Comparison of ENCODE assay signal across 9 mouse cellular contexts in genomic region chr5:110362813-110363178, GRCm38 (mm10). TPM values are rescaled to one million over a fixed set of nuclear protein-coding genes. Genes with fewer than 3 reads are reported as not detected.
DNase-seq lines count a peak whose midpoint lies in the region; ATAC-seq and TF ChIP-seq lines count a peak whose summit lies in the region.
"Had no signal": no experiment of that assay in that cellular context is flagged by ENCODE, and none has a peak within 500 bp of the region (broad histone marks: within the 10 kb centered on the region; RNA-seq: fewer than 3 reads in every experiment).

No protein-coding gene starts in this region.

- 0 out of 2 replicates have a peak, but pooled peaks cover 4% of the 10 kb centered on the region for H3K9me3 ChIP-seq in heart, embryonic 12.5 days (replicated peaks)
- no peaks in the 10 kb centered on the region for H3K9me3 ChIP-seq in ES-E14 (ENCODE audit: control insufficient read depth, insufficient read depth, low read depth, low read length)
- no peaks in the 10 kb centered on the region for H3K9me3 ChIP-seq in forebrain, postnatal 0 days (ENCODE audit: low read length)
- no peaks in the 10 kb centered on the region for H3K9me3 ChIP-seq in liver, postnatal 0 days (ENCODE audit: low read length)

- H3K4me2 ChIP-seq in heart, embryonic 12.5 days = peak overlapping the region; percentile 90
- H3K4me2 ChIP-seq in forebrain, postnatal 0 days (ENCODE audit: low read depth) = peak overlapping the region; percentile 72
- H3K4me2 ChIP-seq in liver, postnatal 0 days (ENCODE audit: low read depth, low read length) = peak overlapping the region; percentile 81

- TF ChIP-seq CTCF in forebrain, postnatal 0 days (IDR thresholded peaks at IDR 0.05; ENCODE audit: low read depth) = no peak
- TF ChIP-seq CTCF in liver, postnatal 0 days (IDR thresholded peaks at IDR 0.05; ENCODE audit: low read depth) = no peak

- 1% methylated on average over 28 of the region's 28 CpGs for WGBS in heart, embryonic 12.5 days
- WGBS in forebrain, postnatal 0 days = 5% methylated on average over 28 of the region's 28 CpGs
- 1% methylated on average over 28 of the region's 28 CpGs for WGBS in liver, postnatal 0 days (ENCODE audit: insufficient replicate concordance)

- peak overlapping the region; percentile 68 for H3K9ac ChIP-seq in heart, embryonic 12.5 days
- peak overlapping the region; percentile 71 for H3K9ac ChIP-seq in ES-E14 (ENCODE audit: insufficient read depth, low read depth, low read length, poor library complexity, severe bottlenecking)
- H3K9ac ChIP-seq in forebrain, postnatal 0 days = no peak overlapping the region
- no peak overlapping the region for H3K9ac ChIP-seq in liver, postnatal 0 days (replicated peaks)

- peaks cover 6% of the 10 kb centered on the region; the same call in 1 of the 2 replicates for H3K4me1 ChIP-seq in heart, embryonic 12.5 days (replicated peaks)
- H3K4me1 ChIP-seq in ES-E14 (ENCODE audit: control insufficient read depth in 2 of 2, insufficient read depth in 2 of 2, low read length in 2 of 2, poor library complexity in 1 of 2) = peaks cover 0 to 13% of the 10 kb centered on the region in 2 experiments; a peak in 2 of 4 replicates
- no peaks in the 10 kb centered on the region for H3K4me1 ChIP-seq in forebrain, postnatal 0 days (ENCODE audit: insufficient read depth)
- peaks cover 5% of the 10 kb centered on the region; the same call in 1 of the 2 replicates for H3K4me1 ChIP-seq in liver, postnatal 0 days (ENCODE audit: insufficient read depth)

- DNase-seq in heart, postnatal 10 days = no peak
- no peak for DNase-seq in ES-E14 (ENCODE audit: low read depth, low spot score)
- no peak for DNase-seq in forebrain, postnatal 0 days
- no peak for DNase-seq in liver, postnatal 0 days
- no peak for DNase-seq in urinary bladder, adult 2 months (ENCODE audit: low spot score)
- DNase-seq in cerebellum, adult 18-20 months = no peak

- ATAC-seq in heart, embryonic 12.5 days (ENCODE audit: insufficient number of reproducible peaks, low FRiP score) = peak; percentile 33; the same call in 1 of the 2 replicates
- peak; percentile 58; the same call in 1 of the 2 replicates for ATAC-seq in forebrain, postnatal 0 days
- ATAC-seq in liver, postnatal 0 days = peak; percentile 38
- no peak for ATAC-seq in granulocyte monocyte progenitor cell, adult 5-6 weeks (replicated peaks; ENCODE audit: poor library complexity, severe bottlenecking)

- TF ChIP-seq EP300 in liver, postnatal 0 days (IDR thresholded peaks at IDR 0.05; ENCODE audit: low read depth) = no peak

- in situ Hi-C loops in ES-E14 (cut with MboI; ENCODE audit: low sequenced_read_pairs in 2 of 2, unreplicated experiment in 2 of 2) = no loop called here

- intact Hi-C loops in heart, postnatal 10 days (cut with DNase I) = no loop called here

- peaks cover 10% of the 10 kb centered on the region for H3K36me3 ChIP-seq in heart, embryonic 12.5 days
- H3K36me3 ChIP-seq in ES-E14 (ENCODE audit: control insufficient read depth, insufficient read depth, low read length, poor library complexity, severe bottlenecking) = peaks cover 3% of the 10 kb centered on the region; the same call in 1 of the 2 replicates
- H3K36me3 ChIP-seq in forebrain, postnatal 0 days (ENCODE audit: insufficient read depth) = peaks cover 11% of the 10 kb centered on the region
- peaks cover 4% of the 10 kb centered on the region; the same call in 1 of the 2 replicates for H3K36me3 ChIP-seq in liver, postnatal 0 days (replicated peaks; ENCODE audit: insufficient read depth, low read length)

- H3K4me3 ChIP-seq in heart, embryonic 12.5 days = peak overlapping the region; percentile 53
- peak overlapping the region; percentile 62 to 74 for H3K4me3 ChIP-seq in ES-E14 (ENCODE audit: insufficient read depth in 1 of 2, low read depth in 1 of 2, low read length in 2 of 2, poor library complexity in 1 of 2, severe bottlenecking in 1 of 2)
- H3K4me3 ChIP-seq in forebrain, postnatal 0 days (ENCODE audit: low read depth, low read length) = peak overlapping the region; percentile 40
- H3K4me3 ChIP-seq in liver, postnatal 0 days (ENCODE audit: low read depth, low read length) = peak overlapping the region; percentile 45

- H3K27me3 ChIP-seq in heart, embryonic 12.5 days (replicated peaks) = peaks cover 3% of the 10 kb centered on the region
- no peaks in the 10 kb centered on the region for H3K27me3 ChIP-seq in forebrain, postnatal 0 days (ENCODE audit: insufficient read depth, low read length)
- no peaks in the 10 kb centered on the region for H3K27me3 ChIP-seq in liver, postnatal 0 days (ENCODE audit: insufficient read depth, low read length)

- H3K27ac ChIP-seq in heart, embryonic 12.5 days (ENCODE audit: poor library complexity, severe bottlenecking) = no peak overlapping the region
- H3K27ac ChIP-seq in ES-E14 (ENCODE audit: insufficient read depth, low read depth, low read length, poor library complexity, severe bottlenecking) = no peak overlapping the region
- H3K27ac ChIP-seq in forebrain, postnatal 0 days (ENCODE audit: low read depth, low read length) = no peak overlapping the region
- no peak overlapping the region for H3K27ac ChIP-seq in liver, postnatal 0 days (ENCODE audit: low read depth)

TF ChIP-seq in ES-E14, 5 proteins besides CTCF, POLR2A, EP300 and RAD21:
- TF ChIP-seq CHD2 (IDR thresholded peaks at IDR 0.05; ENCODE audit: low read depth, low read length) = no peak
- no peak for TF ChIP-seq MAFK (IDR thresholded peaks at IDR 0.05; ENCODE audit: insufficient read depth, low read depth, low read length)
- TF ChIP-seq ZC3H11A (IDR thresholded peaks at IDR 0.05; ENCODE audit: borderline replicate concordance, low read depth, low read length) = no peak
- no peak for TF ChIP-seq HCFC1 (IDR thresholded peaks at IDR 0.05; ENCODE audit: borderline replicate concordance, insufficient read depth, low read length)
- no peak for TF ChIP-seq ZNF384 (IDR thresholded peaks at IDR 0.05; ENCODE audit: low read depth, low read length)
TF ChIP-seq in ES-E14: peak in this region for 0.

RNA-seq across cellular contexts. Expression of gene Lrcol1, which starts 18.3 kb away (rescaled TPM):
- polyA plus RNA-seq in heart, embryonic 12.5 days (2016; fragmentation: Nextera tagmentation; extraction: Ambion mirVana) = not detected in 2 replicates
- total RNA-seq in heart, postnatal 10 days (2021) = not detected
- total RNA-seq in ES-E14 (2012; rRNA removed) = 1.3 and 2.5 TPM in 2 replicates
- not detected in 2 replicates for total RNA-seq in forebrain, postnatal 0 days (2014; rRNA removed)
- polyA plus RNA-seq in forebrain, postnatal 0 days (2015; fragmentation: Nextera tagmentation; extraction: Ambion mirVana) = not detected in 2 replicates
- not detected in 2 replicates for polyA plus RNA-seq in liver, postnatal 0 days (2015; fragmentation: Nextera tagmentation; extraction: Ambion mirVana)
- not detected in 2 replicates for polyA plus RNA-seq in urinary bladder, adult 2 months (2012; rRNA removed)
- total RNA-seq in granulocyte monocyte progenitor cell, adult 5-6 weeks (2014; fragmentation: Nextera tagmentation) = not detected in 2 replicates
- not detected in 2 replicates for total RNA-seq in granulocyte monocyte progenitor cell, adult 5-6 weeks (2017)
- polyA plus RNA-seq: CD4-positive, CD25-positive, alpha-beta regulatory T cell, adult 4 months had no signal

RNA-seq across cellular contexts. Expression of gene P2rx2, which starts 19.8 kb away (rescaled TPM):
- 0.22 TPM in 1 of 2 replicates, not detected in the other for polyA plus RNA-seq in heart, embryonic 12.5 days (2016; fragmentation: Nextera tagmentation; extraction: Ambion mirVana)
- total RNA-seq in heart, postnatal 10 days (2021) = not detected
- 1.3 and 2.2 TPM in 2 replicates for total RNA-seq in ES-E14 (2012; rRNA removed)
- 7.9 and 10.3 TPM in 2 replicates for total RNA-seq in forebrain, postnatal 0 days (2014; rRNA removed)
- 11.8 and 13.3 TPM in 2 replicates for polyA plus RNA-seq in forebrain, postnatal 0 days (2015; fragmentation: Nextera tagmentation; extraction: Ambion mirVana)
- polyA plus RNA-seq in liver, postnatal 0 days (2015; fragmentation: Nextera tagmentation; extraction: Ambion mirVana) = 0.07 and 0.09 TPM in 2 replicates
- 1.7 and 1.8 TPM in 2 replicates for polyA plus RNA-seq in urinary bladder, adult 2 months (2012; rRNA removed)
- total RNA-seq in granulocyte monocyte progenitor cell, adult 5-6 weeks (2014; fragmentation: Nextera tagmentation) = not detected in 2 replicates
- not detected in 2 replicates for total RNA-seq in granulocyte monocyte progenitor cell, adult 5-6 weeks (2017)
- polyA plus RNA-seq: CD4-positive, CD25-positive, alpha-beta regulatory T cell, adult 4 months had no signal

Comparison
In these comparisons a context has a peak if more than half of its experiments do, and no peak if none do; other contexts are left out.
1. H3K9ac ChIP-seq: peak in heart, embryonic 12.5 days (single experiment) and ES-E14 (single experiment); none in forebrain, postnatal 0 days (single experiment) and liver, postnatal 0 days (single experiment).
2. Peak in every context shown above with its lines, with median percentiles within 50 percentile points of each other: H3K4me2 ChIP-seq and H3K4me3 ChIP-seq.